Mouse (Mus musculus): ENCODE data around the gene Dcbld1. TPM values are rescaled to one million over a fixed set of nuclear protein-coding genes. Genes with fewer than 3 reads are reported as not detected.
"Not testable (repeated sequence)": the region's sequence is repeated elsewhere in the genome, so short reads cannot be mapped to it uniquely, and the experiment has no call there.

The Dcbld1 gene
- polyA plus RNA-seq, 1 experiment from 2014 or later: 35.3 TPM

DNA sequence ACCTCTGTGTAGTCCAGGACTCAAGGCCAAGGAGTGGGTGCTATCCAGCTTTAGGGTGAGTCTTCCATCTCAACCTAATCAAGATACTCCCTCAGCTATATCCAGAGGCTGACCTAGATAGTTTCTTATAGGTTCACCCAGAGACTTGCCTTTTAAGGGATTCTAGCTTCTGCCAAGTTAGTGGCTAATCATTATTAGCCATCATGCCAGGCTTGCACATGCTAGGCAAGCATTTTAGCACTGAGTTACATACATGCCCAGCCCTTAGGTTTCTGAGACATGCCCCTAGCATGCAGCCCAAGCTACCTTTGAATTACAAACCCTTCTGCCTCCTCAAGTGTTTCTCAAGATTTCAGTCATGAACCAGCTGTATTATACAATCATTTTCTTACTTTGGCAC is 47.9 kb downstream of the Dcbld1 start:
- peaks cover 6% of the 10 kb centered on the region for H3K36me3 ChIP-seq (ENCODE audit: control insufficient read depth, insufficient read depth, low read length)
- no peak for ATAC-seq (ENCODE audit: insufficient number of reproducible peaks, insufficient read depth, low FRiP score, low read depth)

GRCm38 (mm10) chr10:52284578-52284977 is 51.2 kb downstream of the Dcbld1 start:
- WGBS: 73% methylated on average over 8 of the region's 8 CpGs
- ATAC-seq (ENCODE audit: insufficient number of reproducible peaks, insufficient read depth, low FRiP score, low read depth): no peak
- Histone ChIP-seq H3K4me2 (replicated peaks; ENCODE audit: low read depth, low read length) (no peak overlapping the region), H3K4me3 (ENCODE audit: low read depth, low read length) (no peak overlapping the region), H3K4me1 (ENCODE audit: control insufficient read depth, insufficient read depth, low read length) (no peaks in the 10 kb centered on the region), H3K9ac (replicated peaks; ENCODE audit: low read depth, low read length) (no peak overlapping the region), H3K36me3 (ENCODE audit: control insufficient read depth, insufficient read depth, low read length) (peaks cover 6% of the 10 kb centered on the region), H3K27ac (ENCODE audit: low read length) (no peak overlapping the region), H3K9me3 (ENCODE audit: control insufficient read depth, low read depth, low read length) (no peaks in the 10 kb centered on the region), H3K27me3 (ENCODE audit: control insufficient read depth, insufficient read depth, low read length) (no peaks in the 10 kb centered on the region)

More for the DNA sequence above, 47.9 kb downstream of the Dcbld1 start:
- Histone ChIP-seq H3K4me3 (ENCODE audit: low read depth, low read length) (no peak overlapping the region), H3K27me3 (ENCODE audit: control insufficient read depth, insufficient read depth, low read length) (no peaks in the 10 kb centered on the region), H3K4me1 (ENCODE audit: control insufficient read depth, insufficient read depth, low read length) (no peaks in the 10 kb centered on the region), H3K4me2 (replicated peaks; ENCODE audit: low read depth, low read length) (no peak overlapping the region), H3K9ac (replicated peaks; ENCODE audit: low read depth, low read length) (no peak overlapping the region), H3K27ac (ENCODE audit: low read length) (no peak overlapping the region), H3K9me3 (ENCODE audit: control insufficient read depth, low read depth, low read length) (no peaks in the 10 kb centered on the region)

DNA sequence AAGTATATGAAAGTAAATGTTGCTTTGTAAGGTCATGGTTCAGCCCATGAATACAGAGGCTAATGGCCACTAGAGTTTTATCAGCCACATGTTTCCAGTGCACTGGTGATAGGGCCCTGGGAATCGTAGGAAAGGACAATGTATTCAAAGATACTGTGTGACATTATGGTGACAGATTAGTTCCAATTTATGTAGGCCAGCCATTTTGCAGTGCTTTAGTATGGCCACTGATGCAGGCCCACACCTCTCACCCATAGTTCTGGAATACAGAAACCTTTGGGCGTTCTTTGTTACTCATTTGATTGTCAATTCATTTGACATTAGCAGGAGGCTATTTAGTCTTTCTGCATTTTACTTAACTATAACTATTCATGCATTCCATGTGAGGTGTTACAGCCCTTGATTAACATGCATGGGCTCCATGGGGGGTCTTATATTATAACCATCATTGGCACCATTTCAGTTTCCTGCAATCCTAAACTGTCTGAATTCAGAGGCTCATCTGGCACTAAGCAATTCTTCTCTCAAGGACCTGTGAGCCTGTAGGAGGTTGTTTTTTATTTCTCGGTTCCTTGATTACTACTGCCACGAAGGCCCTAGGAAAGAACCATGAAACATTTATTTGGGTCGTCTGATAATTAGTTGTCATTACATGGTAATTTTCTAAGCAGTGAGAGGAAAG is 54.6 kb downstream of the Dcbld1 start:
- WGBS: 82% methylated on average over 5 of the region's 5 CpGs
- no peak for ATAC-seq (ENCODE audit: insufficient number of reproducible peaks, insufficient read depth, low FRiP score, low read depth)

GRCm38 (mm10) chr10:52289261-52289660 is 55.8 kb downstream of the Dcbld1 start:
- H3K27ac ChIP-seq (ENCODE audit: low read length): no peak overlapping the region
- no peaks in the 10 kb centered on the region for H3K27me3 ChIP-seq (ENCODE audit: control insufficient read depth, insufficient read depth, low read length)
- ATAC-seq (ENCODE audit: insufficient number of reproducible peaks, insufficient read depth, low FRiP score, low read depth): no peak
- H3K4me1 ChIP-seq (ENCODE audit: control insufficient read depth, insufficient read depth, low read length): no peaks in the 10 kb centered on the region
- no peaks in the 10 kb centered on the region for H3K9me3 ChIP-seq (ENCODE audit: control insufficient read depth, low read depth, low read length)
- H3K4me2 ChIP-seq (replicated peaks; ENCODE audit: low read depth, low read length): no peak overlapping the region
- peaks cover 2% of the 10 kb centered on the region; the same call in 1 of the 2 replicates for H3K36me3 ChIP-seq (ENCODE audit: control insufficient read depth, insufficient read depth, low read length)
- no peak overlapping the region for H3K4me3 ChIP-seq (ENCODE audit: low read depth, low read length)
- WGBS: 86% methylated on average over 3 of the region's 3 CpGs
- H3K9ac ChIP-seq (replicated peaks; ENCODE audit: low read depth, low read length): no peak overlapping the region

More for the DNA sequence above, 54.6 kb downstream of the Dcbld1 start:
- no peaks in the 10 kb centered on the region for H3K27me3 ChIP-seq (ENCODE audit: control insufficient read depth, insufficient read depth, low read length)
- H3K9me3 ChIP-seq (ENCODE audit: control insufficient read depth, low read depth, low read length): no peaks in the 10 kb centered on the region
- H3K4me3 ChIP-seq (ENCODE audit: low read depth, low read length): no peak overlapping the region
- no peak overlapping the region for H3K4me2 ChIP-seq (replicated peaks; ENCODE audit: low read depth, low read length)
- H3K27ac ChIP-seq (ENCODE audit: low read length): no peak overlapping the region
- no peaks in the 10 kb centered on the region for H3K4me1 ChIP-seq (ENCODE audit: control insufficient read depth, insufficient read depth, low read length)
- no peak overlapping the region for H3K9ac ChIP-seq (replicated peaks; ENCODE audit: low read depth, low read length)
- peaks cover 2% of the 10 kb centered on the region; the same call in 1 of the 2 replicates for H3K36me3 ChIP-seq (ENCODE audit: control insufficient read depth, insufficient read depth, low read length)

DNA sequence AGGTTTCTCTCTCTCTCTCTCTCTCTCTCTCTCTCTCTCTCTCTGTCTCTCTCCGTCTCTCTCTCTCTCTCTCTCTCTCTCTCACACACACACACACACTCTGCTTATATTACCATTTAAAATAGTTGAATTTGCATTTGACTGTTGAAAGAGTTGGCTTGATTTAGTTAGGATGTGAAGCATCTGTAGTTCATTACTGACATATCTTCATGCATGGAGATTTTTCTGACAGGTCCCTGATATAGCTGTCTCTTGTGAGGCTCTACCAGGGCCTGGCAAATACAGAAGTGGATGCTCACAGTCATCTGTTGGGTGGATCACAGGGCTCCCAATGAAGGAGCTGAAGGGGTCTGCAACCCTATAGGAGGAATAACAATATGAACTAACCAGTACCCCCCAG is 59.0 kb downstream of the Dcbld1 start:
- not testable (repeated sequence) for H3K27me3 ChIP-seq (ENCODE audit: control insufficient read depth, insufficient read depth, low read length); H3K4me2 ChIP-seq (replicated peaks; ENCODE audit: low read depth, low read length); H3K36me3 ChIP-seq (ENCODE audit: control insufficient read depth, insufficient read depth, low read length); H3K9ac ChIP-seq (replicated peaks; ENCODE audit: low read depth, low read length); H3K4me1 ChIP-seq (ENCODE audit: control insufficient read depth, insufficient read depth, low read length); H3K27ac ChIP-seq (ENCODE audit: low read length); H3K4me3 ChIP-seq (ENCODE audit: low read depth, low read length); ATAC-seq (ENCODE audit: insufficient number of reproducible peaks, insufficient read depth, low FRiP score, low read depth); H3K9me3 ChIP-seq (ENCODE audit: control insufficient read depth, low read depth, low read length)
- 79% methylated on average over 1 of the region's 1 CpGs for WGBS

GRCm38 (mm10) chr10:52293921-52294577 is 60.6 kb downstream of the Dcbld1 start:
- no peaks in the 10 kb centered on the region; the same call in 1 of the 2 replicates for H3K36me3 ChIP-seq (ENCODE audit: control insufficient read depth, insufficient read depth, low read length)
- WGBS: 84% methylated on average over 4 of the region's 4 CpGs
- ATAC-seq (ENCODE audit: insufficient number of reproducible peaks, insufficient read depth, low FRiP score, low read depth): no peak

GRCm38 (mm10) chr10:52295934-52296333 is 62.5 kb downstream of the Dcbld1 start:
- ATAC-seq (ENCODE audit: insufficient number of reproducible peaks, insufficient read depth, low FRiP score, low read depth): no peak
- Histone ChIP-seq H3K36me3 (ENCODE audit: control insufficient read depth, insufficient read depth, low read length) (no peaks in the 10 kb centered on the region; the same call in 1 of the 2 replicates), H3K27me3 (ENCODE audit: control insufficient read depth, insufficient read depth, low read length) (no peaks in the 10 kb centered on the region), H3K4me3 (ENCODE audit: low read depth, low read length) (no peak overlapping the region), H3K4me2 (replicated peaks; ENCODE audit: low read depth, low read length) (no peak overlapping the region), H3K27ac (ENCODE audit: low read length) (no peak overlapping the region), H3K9me3 (ENCODE audit: control insufficient read depth, low read depth, low read length) (no peaks in the 10 kb centered on the region), H3K4me1 (ENCODE audit: control insufficient read depth, insufficient read depth, low read length) (no peaks in the 10 kb centered on the region), H3K9ac (replicated peaks; ENCODE audit: low read depth, low read length) (no peak overlapping the region)
- 80% methylated on average over 2 of the region's 2 CpGs for WGBS

More at GRCm38 (mm10) chr10:52293921-52294577, 60.6 kb downstream of the Dcbld1 start:
- H3K9me3 ChIP-seq (ENCODE audit: control insufficient read depth, low read depth, low read length): no peaks in the 10 kb centered on the region
- H3K27ac ChIP-seq (ENCODE audit: low read length): no peak overlapping the region
- H3K9ac ChIP-seq (replicated peaks; ENCODE audit: low read depth, low read length): no peak overlapping the region
- H3K4me3 ChIP-seq (ENCODE audit: low read depth, low read length): no peak overlapping the region
- no peaks in the 10 kb centered on the region for H3K27me3 ChIP-seq (ENCODE audit: control insufficient read depth, insufficient read depth, low read length)
- no peaks in the 10 kb centered on the region for H3K4me1 ChIP-seq (ENCODE audit: control insufficient read depth, insufficient read depth, low read length)
- H3K4me2 ChIP-seq (replicated peaks; ENCODE audit: low read depth, low read length): no peak overlapping the region

- H3K4me1 ChIP-seq (ENCODE audit: control insufficient read depth, insufficient read depth, low read length); H3K27me3 ChIP-seq (ENCODE audit: control insufficient read depth, insufficient read depth, low read length); H3K9me3 ChIP-seq (ENCODE audit: control insufficient read depth, low read depth, low read length); H3K4me2 ChIP-seq (replicated peaks; ENCODE audit: low read depth, low read length); H3K27ac ChIP-seq (ENCODE audit: low read length); H3K36me3 ChIP-seq (ENCODE audit: control insufficient read depth, insufficient read depth, low read length); ATAC-seq (ENCODE audit: insufficient number of reproducible peaks, insufficient read depth, low FRiP score, low read depth); H3K9ac ChIP-seq (replicated peaks; ENCODE audit: low read depth, low read length); H3K4me3 ChIP-seq (ENCODE audit: low read depth, low read length): not testable (repeated sequence)
Observed at GRCm38 (mm10) chr10:52298568-52298967, 65.1 kb downstream of the Dcbld1 start.

All from stomach, embryonic 14.5 days (tissue).